Mouse (Mus musculus) cerebellum, adult 11 months (tissue): ENCODE data around the gene Tceal8.
"Not testable (repeated sequence)": the region's sequence is repeated elsewhere in the genome, so short reads cannot be mapped to it uniquely, and the experiment has no call there.

Experiments used
- DNase-seq: peaks from one replicate; pipeline ENCODE4 v3.0.0; 2022

The Tceal8 gene

DNA sequence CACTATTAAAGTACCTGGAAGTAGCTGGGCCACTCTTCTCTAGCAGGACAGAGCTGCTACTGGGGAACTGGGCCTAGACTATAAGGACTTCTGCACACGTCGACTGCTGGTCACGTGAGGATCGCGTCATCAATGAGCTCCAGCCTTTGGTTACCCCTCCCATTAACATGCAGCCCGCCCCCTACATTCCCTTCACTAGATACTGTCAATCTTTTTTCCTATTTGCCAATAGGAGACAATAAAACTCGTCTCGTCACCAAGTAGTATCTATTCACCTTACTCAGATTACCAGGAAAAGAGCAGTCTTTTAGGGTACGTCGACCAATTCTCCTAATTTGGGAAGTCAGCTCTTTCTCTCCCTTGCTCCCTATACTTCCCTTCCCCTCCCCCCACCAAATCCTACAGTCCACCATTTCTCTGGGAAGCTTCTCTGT lies at the start of gene Tceal8:
Gene Tceal8, minus strand, starts transcription at position 225 of the 434 bp plus-strand sequence.
- DNase-seq, result peak; percentile 64

DNA sequence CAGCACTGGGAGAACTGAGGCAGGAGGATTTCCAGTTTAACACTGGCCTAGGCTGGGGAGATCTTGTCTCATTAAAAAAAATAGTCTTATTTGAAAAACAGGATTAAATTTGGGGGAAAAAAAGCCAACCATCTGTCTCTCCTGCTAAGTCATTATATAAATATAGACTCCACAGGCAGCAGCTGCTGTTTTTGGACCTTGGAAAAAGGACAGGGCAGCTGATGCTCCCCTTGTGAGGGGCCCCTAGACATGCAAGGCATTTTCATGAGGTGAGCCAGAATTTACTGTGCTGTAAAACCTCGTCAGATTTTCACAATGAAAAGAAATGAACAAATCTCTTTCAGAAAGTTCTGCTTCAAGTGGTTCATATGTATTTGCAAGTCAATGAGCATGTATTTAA lies 44.2 kb upstream of the Tceal8 start:
- no peak for DNase-seq

DNA sequence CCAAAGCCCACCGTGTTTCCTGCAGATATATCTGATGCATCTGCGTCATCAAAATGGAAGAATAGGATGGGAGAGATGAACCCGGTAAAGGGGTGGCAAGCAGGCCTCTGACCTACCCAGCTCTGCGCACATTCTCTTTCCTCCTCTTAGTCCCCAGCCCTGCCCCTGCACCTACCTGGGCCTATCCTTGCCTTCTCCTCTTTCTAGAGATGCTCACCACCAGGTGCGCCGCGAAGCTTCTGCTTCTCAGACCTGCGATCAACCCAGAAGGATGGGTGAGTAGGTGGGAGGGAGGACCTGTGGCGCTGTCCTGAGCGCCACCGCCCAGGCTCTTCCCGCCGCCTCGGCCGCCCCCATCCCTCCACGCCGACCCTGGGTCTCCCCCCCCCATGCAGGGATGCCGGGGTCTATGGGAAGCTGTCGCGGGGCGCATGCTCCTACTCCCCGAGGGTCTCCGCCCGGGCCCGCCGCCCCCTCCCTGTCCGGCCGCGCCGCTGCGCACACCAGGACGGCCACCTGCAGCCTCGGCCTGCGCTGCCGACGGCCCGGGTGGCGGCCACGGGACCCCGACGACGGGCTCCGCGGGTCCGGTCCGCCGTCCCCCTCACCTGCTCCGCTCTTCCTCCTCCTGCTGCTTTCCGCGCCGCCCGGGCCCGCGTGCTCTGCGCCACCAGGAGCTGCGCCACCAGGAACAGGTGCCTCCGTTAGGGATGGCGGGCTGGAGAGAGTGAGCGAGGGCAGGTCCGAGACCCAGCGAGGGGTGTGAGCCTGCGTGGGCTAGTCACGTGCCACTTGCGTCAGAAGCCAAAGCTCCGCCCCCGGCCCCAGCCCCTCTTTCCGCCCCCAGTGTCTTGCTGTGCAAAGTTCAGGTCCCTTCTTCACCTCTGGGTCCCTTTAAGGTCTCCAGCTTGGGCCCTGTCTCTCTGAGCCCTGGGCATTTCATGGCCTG lies 42.9 kb upstream of the Tceal8 start, which contains the start of the genes Tceal7 and Bex1:
Gene Tceal7, plus strand, starts transcription at position 51 of the 949 bp plus-strand sequence.
Gene Bex1, minus strand, starts transcription at position 785 of the 949 bp plus-strand sequence.
- DNase-seq, result peak; percentile 13

DNA sequence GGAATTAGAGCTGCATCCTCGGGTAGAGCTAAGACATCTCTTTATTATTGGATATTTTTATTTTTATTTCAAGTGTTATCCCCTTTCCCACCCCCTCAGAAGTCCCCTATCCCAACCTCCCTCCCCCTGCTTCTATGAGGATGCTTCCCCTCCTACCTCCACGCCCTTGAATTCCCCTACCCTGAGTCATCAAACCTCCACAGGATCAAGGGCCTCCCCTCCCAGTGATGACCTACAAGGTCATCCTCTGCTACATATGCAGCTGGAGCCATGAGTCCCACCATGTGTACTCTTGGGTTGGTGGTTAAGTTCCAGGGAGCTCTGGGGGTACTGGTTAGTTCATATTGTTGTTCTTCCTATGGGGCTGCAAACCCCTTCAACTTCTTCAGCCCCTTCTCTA lies 41.3 kb upstream of the Tceal8 start:
- no peak for DNase-seq

DNA sequence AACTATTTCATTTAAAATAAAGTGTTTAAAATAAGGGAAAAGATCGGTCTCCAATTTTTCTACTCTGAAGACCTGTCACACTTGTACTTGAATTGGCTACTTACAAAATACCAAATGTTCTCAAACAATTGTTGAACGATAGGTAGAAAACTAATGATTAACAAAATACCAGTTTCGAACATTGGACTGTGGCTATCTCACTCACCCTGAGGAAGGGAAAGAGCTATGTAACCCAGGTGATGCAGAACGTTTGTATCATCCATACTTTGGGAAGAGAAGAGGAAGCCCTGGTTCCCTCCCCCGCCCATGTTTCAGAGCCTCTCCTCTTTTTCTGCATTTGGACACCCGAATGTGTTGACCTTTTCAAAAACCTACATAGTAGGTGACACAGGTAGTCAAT lies 32.3 kb upstream of the Tceal8 start:
- DNase-seq, result no peak

DNA sequence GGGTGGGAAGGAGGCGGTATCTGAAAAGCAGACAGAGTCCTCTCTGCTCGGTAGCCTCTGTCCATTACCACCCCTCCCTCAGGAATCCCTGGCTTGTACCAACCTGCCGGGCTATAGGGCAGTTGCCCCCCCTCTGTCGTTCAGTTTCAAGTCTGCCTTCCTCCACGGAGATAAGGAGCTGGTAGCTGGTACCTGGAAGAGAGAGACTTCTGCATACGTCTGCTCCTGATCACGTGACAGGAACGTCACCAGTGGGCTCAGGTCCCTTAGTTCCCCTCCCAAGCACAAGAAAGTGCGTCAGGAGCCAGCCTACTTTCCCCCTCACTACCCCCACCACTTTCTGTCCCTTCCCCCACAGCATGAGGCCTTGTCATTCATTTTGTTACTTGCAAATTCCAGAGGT lies 31.5 kb upstream of the Tceal8 start, which contains the start of gene Tceal5:
Gene Tceal5, minus strand, starts transcription at position 213 of the 403 bp plus-strand sequence.
- DNase-seq, result peak; percentile 50

DNA sequence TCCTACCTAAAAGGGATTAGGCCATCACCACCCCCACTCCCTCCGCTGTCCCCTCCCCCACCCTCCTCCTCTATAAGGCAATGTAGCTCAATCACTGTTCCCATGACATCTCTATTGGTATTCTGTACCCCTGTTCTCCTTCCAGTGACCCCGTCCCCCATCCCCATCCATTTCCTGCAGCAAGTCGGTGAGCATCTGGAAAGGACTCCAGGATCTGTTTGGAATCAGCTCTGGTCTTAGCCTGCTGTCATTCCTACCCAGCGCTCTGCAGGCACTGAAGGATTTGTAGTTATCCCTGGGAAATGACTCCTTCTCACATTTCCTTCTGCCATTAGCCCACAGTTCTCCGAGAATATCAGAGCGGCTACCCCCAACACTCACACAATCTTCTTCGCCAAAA lies 31.1 kb upstream of the Tceal8 start:
- no peak for DNase-seq

DNA sequence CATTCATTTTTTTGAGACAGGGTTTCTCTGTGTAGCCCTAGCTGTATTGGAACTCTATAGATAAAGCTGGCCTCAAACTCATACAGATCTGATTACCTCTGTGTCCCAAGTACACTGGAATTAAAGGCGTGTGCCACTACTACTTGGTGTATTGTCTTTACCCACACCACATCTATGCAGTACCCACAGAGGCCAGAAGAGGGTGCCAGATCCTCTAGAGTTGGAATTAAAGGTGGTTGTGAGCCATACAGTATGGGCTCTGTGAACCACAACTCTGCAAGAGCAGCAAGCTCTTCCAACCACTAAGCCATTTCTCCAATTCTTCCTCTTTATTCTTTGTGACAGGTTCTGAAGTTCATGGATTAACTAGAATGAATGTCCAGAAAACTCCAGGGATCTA lies 24.7 kb upstream of the Tceal8 start:
- DNase-seq, result no peak

DNA sequence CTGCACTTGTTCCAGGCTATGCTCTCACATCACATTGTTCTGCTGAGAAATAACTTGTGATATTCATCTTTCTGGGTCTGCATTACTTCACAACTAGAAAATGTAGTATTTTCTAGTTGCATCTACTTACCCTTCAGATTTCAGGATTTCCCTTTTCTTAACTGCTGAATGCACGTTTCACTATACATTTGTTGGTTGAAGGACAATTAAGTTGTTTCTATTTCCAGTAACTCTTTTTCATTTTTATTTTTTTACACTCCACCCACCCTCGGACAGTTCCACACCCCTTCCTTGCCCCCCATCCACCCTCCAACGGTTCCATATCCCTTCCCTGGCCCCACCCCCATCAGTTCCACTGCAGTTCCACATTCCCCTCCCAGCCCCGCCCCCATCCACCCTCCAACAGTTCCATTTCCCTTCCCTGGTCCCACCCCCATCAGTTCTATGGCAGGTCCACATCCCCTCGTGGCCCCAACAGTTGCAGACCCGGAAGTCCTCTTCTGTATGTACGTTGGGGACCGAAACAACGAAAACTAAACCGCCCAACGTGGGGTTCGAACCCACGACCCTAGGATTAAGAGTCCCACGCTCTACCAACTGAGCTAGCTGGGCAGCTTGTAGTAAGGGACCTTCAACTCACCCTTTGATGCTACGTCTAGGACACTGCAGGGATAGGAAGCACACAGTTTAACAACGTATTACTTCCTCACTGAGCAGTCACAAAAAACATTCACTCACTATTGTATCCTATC lies 23.2 kb upstream of the Tceal8 start:
- DNase-seq, result no peak

DNA sequence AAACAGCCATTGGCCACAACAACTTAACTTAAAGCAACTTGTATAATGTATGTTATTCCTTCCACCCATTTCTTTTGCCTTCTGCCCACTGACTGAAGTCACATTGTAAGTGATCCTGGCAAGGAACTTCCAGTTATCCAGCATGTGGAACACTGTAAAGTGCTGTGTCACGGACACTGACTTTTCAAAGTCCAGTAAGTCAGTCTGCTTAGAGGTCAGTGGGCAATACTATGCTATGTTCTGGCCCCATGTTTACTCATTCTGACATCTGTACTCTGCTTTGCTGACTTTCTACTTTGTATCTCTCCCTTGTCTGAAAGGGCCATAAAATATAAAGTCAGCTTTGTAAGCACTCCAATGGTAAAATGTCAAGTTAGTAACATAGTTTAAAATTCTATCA lies 11.0 kb upstream of the Tceal8 start:
- DNase-seq, result no peak

DNA sequence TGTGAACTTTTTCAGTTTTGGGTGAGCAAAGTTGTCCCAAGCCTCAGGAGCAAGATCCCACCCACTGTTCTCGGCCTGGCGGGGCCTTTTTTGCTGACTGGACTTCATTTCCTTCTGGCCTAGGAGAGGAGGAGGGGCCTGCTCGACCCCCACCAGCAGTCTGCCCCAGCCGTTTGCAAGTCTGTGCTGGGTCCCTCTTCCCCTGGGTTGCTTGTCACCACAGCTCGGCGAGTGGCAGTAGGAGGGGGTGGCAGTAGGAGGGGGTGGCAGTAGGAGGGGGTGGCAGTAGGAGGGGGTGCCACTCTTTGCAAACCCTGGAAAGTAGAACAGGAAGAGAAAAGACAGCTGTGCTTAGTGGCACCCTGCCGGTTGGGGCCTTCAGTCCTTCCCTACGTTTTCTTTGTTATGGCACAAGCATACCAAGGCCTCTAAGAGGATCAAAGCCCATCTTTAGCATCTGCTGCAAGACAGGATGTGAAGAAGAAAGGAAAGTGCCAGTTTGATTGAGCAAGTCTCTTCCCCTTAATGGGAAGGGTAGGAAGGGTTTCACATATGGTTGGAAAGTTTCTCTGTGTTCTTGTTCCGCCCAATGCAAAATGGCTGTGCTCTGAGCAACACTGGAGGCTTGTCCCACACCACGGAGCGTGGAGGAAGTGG lies 8.9 kb upstream of the Tceal8 start:
- no peak for DNase-seq

DNA sequence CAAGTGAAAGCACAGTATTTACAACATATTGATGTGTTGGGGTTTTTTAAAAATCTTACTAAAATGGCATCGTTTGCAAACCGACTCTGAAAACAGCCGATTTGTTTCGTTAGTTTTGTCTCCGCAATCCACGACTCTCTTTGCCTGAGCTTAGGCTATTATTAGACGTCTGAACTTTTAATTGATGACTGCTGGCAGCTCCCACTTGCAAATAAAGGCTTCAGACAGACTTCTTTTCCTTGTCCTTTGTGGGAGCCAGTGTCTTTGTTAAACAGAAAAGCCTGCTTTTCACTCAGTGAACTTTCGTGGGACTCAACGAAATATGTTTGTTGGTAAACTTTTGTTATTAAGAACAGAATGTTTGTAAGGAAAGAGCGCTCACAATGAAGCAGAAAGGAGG lies 644 bp upstream of the Tceal8 start:
- DNase-seq, result no peak

DNA sequence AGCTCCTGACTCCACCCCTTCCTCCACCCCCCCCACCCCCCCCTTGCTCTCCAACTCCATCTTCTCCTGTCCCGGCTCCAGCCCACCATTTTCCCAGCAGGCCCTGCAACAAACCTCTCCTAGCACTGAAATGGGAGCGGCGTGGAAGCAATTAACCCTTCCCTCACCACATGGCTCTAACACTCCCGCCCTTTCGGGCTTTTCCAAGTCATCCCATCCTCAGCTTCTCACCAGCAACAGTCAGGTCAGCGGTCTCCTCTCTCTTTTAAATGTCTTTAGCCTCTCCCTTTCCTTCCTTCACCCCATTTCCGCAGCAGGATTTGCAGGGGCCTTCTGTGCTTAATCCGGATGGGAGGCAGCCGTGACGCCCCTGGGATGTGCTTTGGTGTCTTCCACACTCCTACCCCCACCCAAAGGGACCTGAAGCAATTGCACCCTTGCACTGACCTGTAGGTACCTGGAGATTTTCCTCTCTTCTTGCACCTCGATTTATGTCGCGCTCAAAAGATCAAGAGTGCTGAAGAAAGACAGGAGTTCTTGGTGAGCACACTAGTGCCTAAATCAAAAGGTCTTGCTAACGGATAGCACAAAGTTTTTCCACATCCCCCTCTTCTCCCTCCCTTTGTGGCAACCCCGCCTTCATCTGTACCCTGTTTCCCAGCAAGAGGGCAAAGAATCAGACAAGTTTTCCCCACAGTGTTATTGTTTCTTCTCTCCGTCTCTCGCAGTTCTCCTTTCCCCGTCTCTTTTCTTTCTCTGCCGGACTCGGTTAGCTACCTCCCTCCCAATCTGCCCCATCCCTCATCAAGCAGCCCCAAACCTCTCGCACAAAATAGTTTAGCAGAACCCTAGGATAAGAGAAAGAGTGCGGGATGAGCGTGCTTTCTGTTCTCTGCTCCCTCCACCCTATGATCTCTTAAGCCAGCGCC lies 689 bp downstream of the Tceal8 start:
- peak; percentile 34 for DNase-seq

DNA sequence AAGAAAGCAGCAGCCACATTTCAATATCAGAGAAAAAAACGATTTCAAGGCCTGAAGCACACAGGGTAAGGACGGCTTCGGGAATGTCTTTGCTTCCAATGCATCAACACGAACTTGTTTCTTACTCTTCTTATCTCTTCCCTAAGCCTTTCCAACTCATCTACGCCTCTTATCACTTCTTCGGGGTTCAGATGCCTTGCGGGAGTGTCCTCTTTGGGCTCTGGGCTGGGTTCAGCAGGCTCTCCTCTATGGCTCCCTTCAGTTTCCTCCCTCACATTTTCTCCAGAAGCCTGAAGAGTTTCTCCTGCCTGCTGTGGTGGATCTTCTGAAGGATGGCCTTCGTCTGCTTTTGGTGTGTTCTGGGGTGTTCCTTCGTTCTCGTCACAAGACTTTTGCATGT lies 1.5 kb downstream of the Tceal8 start:
- no peak for DNase-seq

DNA sequence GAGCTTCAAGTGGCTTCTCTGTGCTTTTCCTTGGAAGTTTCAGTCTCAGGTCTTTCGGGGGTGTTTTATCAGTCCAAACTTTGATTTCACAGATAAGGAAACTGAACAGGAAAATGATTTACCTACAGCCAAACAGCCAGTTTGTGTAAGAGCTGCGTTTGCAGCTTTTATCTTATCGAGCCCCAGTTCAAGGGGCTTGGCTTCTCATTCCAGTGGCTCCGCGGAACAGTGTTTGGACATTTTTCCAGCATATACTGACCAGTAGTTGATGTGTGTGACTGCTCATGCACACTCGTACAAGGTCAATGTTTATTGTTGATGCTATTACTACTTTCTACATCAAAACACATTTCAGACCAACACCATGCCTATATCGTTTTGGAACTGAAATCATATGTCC lies 27.9 kb downstream of the Tceal8 start:
- no peak for DNase-seq

DNA sequence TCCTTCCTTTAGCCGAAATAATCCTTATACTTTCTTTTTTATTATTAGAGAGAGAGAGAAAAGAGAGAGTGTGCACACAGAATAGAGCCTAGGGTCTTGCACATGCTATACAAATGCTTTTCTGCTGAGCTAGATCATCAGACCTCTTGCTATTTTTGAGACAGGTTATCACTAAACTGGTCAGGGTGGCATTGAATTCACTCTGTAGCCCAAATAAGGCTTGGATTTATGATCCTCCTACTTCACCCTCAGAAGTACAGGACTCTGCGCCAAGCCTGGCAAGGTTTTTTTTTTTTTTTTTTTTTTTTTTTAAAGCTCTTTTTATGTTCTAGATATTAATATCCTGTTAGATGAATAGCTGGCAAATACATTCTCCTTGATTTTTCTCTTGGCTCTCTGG lies 28.4 kb downstream of the Tceal8 start:
- no peak for DNase-seq

DNA sequence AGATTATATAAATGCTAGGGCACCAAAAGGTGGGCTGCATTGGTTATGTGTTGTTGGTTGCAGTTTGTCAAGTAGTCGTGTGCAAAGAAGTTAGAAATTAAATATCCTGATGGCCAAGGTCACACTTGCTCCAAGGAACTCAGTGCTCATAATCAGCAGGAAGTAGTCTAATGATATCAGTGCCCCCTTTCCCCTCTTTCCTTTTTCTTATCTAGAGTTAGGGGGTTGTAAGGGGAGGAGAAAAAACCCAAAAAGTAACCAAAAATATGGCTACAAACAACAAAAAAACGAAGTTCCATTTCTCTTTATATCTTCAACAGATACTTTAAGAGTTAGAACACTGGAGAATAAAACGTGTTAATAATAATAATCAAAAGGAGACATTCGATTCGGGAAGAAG lies 30.8 kb downstream of the Tceal8 start:
- no peak for DNase-seq

DNA sequence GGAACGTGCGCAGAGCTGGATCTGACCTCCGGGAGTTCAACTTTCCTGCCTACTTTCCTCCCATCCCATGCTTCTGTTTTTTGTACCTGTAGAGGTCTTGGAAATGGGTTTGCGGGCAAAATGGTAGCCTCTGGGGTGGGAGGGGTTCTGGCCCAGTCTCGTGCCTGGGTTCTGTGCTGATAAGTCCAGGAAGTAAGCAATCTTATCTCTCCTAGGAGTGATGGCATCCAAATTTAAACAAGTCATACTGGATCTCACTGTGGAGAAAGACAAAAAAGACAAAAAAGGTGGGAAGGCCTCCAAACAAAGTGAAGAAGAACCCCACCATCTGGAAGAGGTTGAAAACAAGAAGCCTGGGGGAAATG lies 32.5 kb downstream of the Tceal8 start:
- not testable (repeated sequence) for DNase-seq

DNA sequence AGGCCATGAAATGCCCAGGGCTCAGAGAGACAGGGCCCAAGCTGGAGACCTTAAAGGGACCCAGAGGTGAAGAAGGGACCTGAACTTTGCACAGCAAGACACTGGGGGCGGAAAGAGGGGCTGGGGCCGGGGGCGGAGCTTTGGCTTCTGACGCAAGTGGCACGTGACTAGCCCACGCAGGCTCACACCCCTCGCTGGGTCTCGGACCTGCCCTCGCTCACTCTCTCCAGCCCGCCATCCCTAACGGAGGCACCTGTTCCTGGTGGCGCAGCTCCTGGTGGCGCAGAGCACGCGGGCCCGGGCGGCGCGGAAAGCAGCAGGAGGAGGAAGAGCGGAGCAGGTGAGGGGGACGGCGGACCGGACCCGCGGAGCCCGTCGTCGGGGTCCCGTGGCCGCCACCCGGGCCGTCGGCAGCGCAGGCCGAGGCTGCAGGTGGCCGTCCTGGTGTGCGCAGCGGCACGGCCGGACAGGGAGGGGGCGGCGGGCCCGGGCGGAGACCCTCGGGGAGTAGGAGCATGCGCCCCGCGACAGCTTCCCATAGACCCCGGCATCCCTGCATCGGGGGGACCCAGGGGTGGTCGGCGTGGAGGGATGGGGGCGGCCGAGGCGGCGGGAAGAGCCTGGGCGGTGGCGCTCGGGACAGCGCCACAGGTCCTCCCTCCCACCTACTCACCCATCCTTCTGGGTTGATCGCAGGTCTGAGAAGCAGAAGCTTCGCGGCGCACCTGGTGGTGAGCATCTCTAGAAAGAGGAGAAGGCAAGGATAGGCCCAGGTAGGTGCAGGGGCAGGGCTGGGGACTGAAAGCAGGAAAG lies 33.1 kb downstream of the Tceal8 start, which contains the start of gene Bex4:
Gene Bex4, plus strand, starts transcription at position 170 of the 813 bp plus-strand sequence.
- DNase-seq, result not testable (repeated sequence)

DNA sequence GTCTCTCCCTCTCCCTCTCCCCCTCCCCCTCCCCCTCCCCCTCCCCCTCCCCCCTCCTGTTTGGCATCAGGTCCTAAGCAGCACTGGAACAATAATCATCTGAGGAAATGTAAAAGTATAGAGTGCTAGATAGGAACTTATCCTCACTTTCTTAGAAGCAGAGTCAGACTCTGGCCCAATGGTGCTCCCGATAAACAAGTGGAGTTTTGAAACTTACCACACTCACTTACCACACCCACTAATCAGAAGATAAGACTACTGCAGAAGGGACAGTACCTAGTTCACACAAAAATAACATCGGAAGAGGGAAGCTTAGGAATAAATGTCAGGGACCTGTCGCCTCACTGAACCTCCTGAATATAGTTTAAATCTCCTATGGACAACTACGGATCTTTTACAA lies 36.6 kb downstream of the Tceal8 start:
- no peak for DNase-seq

DNA sequence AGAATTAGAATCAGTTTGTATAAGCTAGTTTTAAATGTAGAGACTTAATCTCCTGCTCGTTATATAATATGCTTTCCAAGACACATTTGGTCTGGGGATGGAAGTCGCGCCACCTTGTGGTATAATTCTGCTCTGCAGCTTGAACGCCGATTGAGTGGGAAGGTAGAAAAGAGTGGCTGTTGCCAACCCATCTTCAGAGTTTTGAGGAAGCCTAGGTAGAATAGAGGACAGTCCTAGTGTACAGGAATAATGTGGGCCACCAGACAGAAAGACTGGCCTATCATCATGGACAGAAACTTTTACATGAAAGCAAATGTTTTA lies 44.4 kb downstream of the Tceal8 start:
- DNase-seq, result peak; percentile 32
